ENCODE assay signal across 20 mouse cellular contexts in the genomic region with DNA sequence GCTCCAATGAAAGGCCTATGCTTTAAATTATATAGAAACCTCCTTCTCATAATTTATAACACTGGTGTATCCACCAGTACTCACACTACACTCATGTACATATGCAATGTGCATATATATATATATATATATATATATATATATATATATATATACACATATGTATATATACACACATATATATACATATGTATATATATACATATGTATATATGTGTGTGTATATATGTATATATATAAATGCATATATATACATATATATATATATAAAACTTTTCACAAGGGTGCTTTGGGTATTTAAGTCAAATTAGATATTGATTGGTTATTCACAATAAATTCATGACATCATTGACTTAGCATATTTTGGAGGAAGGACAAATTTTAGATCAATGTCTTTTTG. TPM values are rescaled to one million over a fixed set of nuclear protein-coding genes. Genes with fewer than 3 reads are reported as not detected.
"Had no signal": no experiment of that assay in that cellular context is flagged by ENCODE, and none has a peak within 500 bp of the region (broad histone marks: within the 10 kb centered on the region; RNA-seq: fewer than 3 reads in every experiment).

No protein-coding gene starts in this region.

RNA-seq across cellular contexts. Expression of gene Zfp988, which starts 3.1 kb away (rescaled TPM):
- polyA plus RNA-seq: limb, embryonic 12.5 days; liver, adult 2 months; liver, embryonic 15.5 days; liver, embryonic 16.5 days; liver, postnatal 0 days; lung, adult 2 months; lung, postnatal 0 days; macrophage; midbrain, embryonic 12.5 days; midbrain, embryonic 13.5 days; midbrain, embryonic 14.5 days had no signal

RNA-seq across cellular contexts. Expression of gene Zfp978, which starts 58.7 kb away (rescaled TPM):
- polyA plus RNA-seq: limb, embryonic 10.5 days; limb, embryonic 11.5 days; limb, embryonic 12.5 days; limb, embryonic 13.5 days; limb, embryonic 14.5 days; liver, adult 2 months; liver, postnatal 0 days; lung, adult 2 months; lung, postnatal 0 days; macrophage; midbrain, embryonic 10.5 days; midbrain, embryonic 12.5 days; midbrain, embryonic 15.5 days; midbrain, embryonic 16.5 days; midbrain, postnatal 0 days; neural tube, embryonic 12.5 days had no signal
